Mouse (Mus musculus) neural tube, embryonic 13.5 days (tissue): ENCODE measurements around the gene Crtac1. TPM values are rescaled to one million over a fixed set of nuclear protein-coding genes. Genes with fewer than 3 reads are reported as not detected.
A peak's percentile ranks its signal among the peaks of the same experiment; 100 is the strongest.

Experiments used
- ATAC-seq: fragments of 200-750 bp; cut with Nextera tagmentation; 2 replicates; pipeline ENCODE4 v1.8.0; 2017; ENCODE audit warnings: low read depth, mild to moderate bottlenecking, moderate TSS enrichment, moderate library complexity
- H3K27ac ChIP-seq: fragments of 300-500 bp; sonication (generic); replicated peaks from 2 replicates; pipeline ENCODE4 v1.5.1; 2015; ENCODE audit warnings: moderate library complexity, mild to moderate bottlenecking, inconsistent platforms
- H3K27me3 ChIP-seq: fragments of 300-500 bp; sonication (generic); 2 replicates; pipeline ENCODE4 v1.6.1; 2015; ENCODE audit warnings: mild to moderate bottlenecking, inconsistent platforms
- H3K36me3 ChIP-seq: fragments of 300-500 bp; sonication (generic); 2 replicates; pipeline ENCODE4 v1.6.1; 2015; ENCODE audit warnings: mild to moderate bottlenecking, inconsistent platforms
- H3K4me1 ChIP-seq: fragments of 300-500 bp; sonication (generic); replicated peaks from 2 replicates; pipeline ENCODE4 v1.6.1; 2015; ENCODE audit warnings: inconsistent platforms
- H3K4me2 ChIP-seq: fragments of 300-500 bp; sonication (generic); 2 replicates; pipeline ENCODE4 v1.6.1; 2015; ENCODE audit warnings: inconsistent platforms, mild to moderate bottlenecking, moderate library complexity
- H3K4me3 ChIP-seq: fragments of 300-500 bp; sonication (generic); 2 replicates; pipeline ENCODE4 v1.5.1; 2015; ENCODE audit warnings: mild to moderate bottlenecking, inconsistent platforms
- H3K9ac ChIP-seq: fragments of 300-500 bp; sonication (generic); 2 replicates; pipeline ENCODE4 v1.6.1; 2015; ENCODE audit warnings: moderate library complexity, mild to moderate bottlenecking, inconsistent platforms
- H3K9me3 ChIP-seq: fragments of 300-500 bp; sonication (generic); 2 replicates; pipeline ENCODE4 v1.6.1; 2016; ENCODE audit warnings: inconsistent platforms
- WGBS: fragments of 180-500 bp; shearing (Covaris S2); methylation state at CpG from one replicate; pipeline ENCODE4 v1.1.7; 2015; 5-methylcytosine and 5-hydroxymethylcytosine counted together
- polyA plus RNA-seq: library from polyadenylated mRNA; unstranded; fragments of >200 nt; fragmentation: Nextera tagmentation; extraction: Ambion mirVana; gene quantifications from 2 replicates; pipeline ENCODE4 v1.2.1, GENCODE M21; 2015

Gene Crtac1
- polyA plus RNA-seq, 1 experiment from 2014 or later, result 59.6 TPM

DNA sequence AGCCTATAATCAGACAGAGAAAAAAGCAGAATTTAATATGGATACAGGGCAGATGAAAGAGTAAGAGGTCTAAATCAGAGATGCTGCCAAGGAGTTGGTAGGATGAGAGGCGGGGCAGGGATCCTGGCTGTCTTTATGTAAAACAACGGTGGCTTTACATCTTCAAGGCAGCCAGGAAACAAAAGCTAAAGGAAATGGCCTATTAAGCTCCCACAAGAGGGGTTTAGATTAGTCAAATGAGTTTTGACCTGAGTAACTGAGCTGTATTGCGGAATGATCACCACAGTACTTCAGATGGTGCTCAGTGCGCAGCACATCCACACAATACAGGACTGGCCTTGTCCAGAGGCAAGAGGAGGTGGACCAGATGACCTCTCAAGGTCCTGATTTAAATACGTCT lies 21.7 kb downstream of the Crtac1 start:
- H3K9ac ChIP-seq, result 0 out of 2 replicates have a peak overlapping the region, but pooled peaks have one; percentile 58
- H3K4me1 ChIP-seq, result peaks cover 28% of the 10 kb centered on the region
- H3K27ac ChIP-seq, result peak overlapping the region; percentile 83
- 25% methylated on average over 5 of the region's 5 CpGs for WGBS
- H3K4me3 ChIP-seq, result no peak overlapping the region
- 0 out of 2 replicates have a peak, but pooled peaks cover 8% of the 10 kb centered on the region for H3K36me3 ChIP-seq
- no peaks in the 10 kb centered on the region; the same call in 1 of the 2 replicates for H3K27me3 ChIP-seq
- peak overlapping the region; percentile 49; the same call in 1 of the 2 replicates for H3K4me2 ChIP-seq
- no peak for ATAC-seq
- no peaks in the 10 kb centered on the region for H3K9me3 ChIP-seq

DNA sequence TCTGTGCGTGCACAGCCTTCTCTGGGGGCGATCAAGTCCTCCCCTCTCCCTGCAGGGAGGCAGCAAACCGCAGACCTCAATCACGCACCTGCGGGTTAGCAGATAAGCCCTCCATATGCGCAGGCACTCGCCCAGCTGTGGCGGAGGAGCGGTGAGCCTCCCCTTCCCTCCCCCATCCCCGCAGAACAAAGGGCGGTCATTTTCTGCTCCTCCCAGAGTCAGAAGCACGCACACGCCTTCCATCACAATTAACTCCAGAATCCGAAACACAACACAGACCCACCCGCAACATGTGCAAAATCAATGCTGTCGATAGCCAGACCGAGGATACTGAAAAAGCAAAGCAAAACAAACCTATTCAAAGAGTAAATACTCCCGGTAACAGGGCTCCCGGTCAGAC lies 22.4 kb downstream of the Crtac1 start:
- WGBS, result under 1% methylated on average over 19 of the region's 19 CpGs
- Histone ChIP-seq H3K9ac (peak overlapping the region; percentile 58), H3K4me1 (peaks cover 28% of the 10 kb centered on the region), H3K4me2 (peak overlapping the region; percentile 49), H3K9me3 (no peaks in the 10 kb centered on the region), H3K27ac (peak overlapping the region; percentile 83), H3K36me3 (0 out of 2 replicates have a peak, but pooled peaks cover 8% of the 10 kb centered on the region), H3K27me3 (no peaks in the 10 kb centered on the region; the same call in 1 of the 2 replicates), H3K4me3 (peak overlapping the region; percentile 19)
- peak; percentile 57; the same call in 1 of the 2 replicates for ATAC-seq

- Histone ChIP-seq H3K9ac (no peak overlapping the region), H3K27ac (no peak overlapping the region), H3K36me3 (no peaks in the 10 kb centered on the region), H3K4me2 (no peak overlapping the region), H3K27me3 (peaks cover 5% of the 10 kb centered on the region), H3K4me3 (no peak overlapping the region), H3K9me3 (no peaks in the 10 kb centered on the region), H3K4me1 (peaks cover 16% of the 10 kb centered on the region)
- no peak for ATAC-seq
- WGBS, result 90% methylated on average over 15 of the region's 15 CpGs
Observed at GRCm38 (mm10) chr19:42404364-42404763, 27.2 kb downstream of the Crtac1 start.

DNA sequence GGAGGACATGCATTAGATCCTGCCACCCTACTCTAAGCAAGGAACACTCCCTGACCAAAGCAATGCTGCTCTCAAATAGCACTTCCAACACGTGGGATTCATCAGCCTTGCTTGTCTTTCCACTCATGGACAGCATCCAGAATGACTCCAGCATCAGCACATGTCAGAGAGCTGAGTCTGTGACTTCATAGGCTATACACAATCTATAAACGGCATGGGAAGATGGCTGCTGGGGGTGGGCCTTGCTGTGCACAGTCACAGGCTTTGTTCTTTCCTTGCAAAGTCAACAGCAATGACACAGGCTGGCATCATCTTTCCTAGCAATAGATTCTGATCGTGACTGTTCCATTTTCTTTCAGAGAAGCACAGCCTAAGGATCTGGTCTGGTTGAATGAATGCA lies 31.6 kb downstream of the Crtac1 start:
- H3K9me3 ChIP-seq, result no peaks in the 10 kb centered on the region
- ATAC-seq, result no peak
- H3K36me3 ChIP-seq, result no peaks in the 10 kb centered on the region
- H3K4me2 ChIP-seq, result no peak overlapping the region
- H3K27me3 ChIP-seq, result peaks cover 5% of the 10 kb centered on the region
- 64% methylated on average over 3 of the region's 3 CpGs for WGBS
- peaks cover 10% of the 10 kb centered on the region for H3K4me1 ChIP-seq
- no peak overlapping the region for H3K27ac ChIP-seq
- H3K4me3 ChIP-seq, result no peak overlapping the region
- H3K9ac ChIP-seq, result no peak overlapping the region

DNA sequence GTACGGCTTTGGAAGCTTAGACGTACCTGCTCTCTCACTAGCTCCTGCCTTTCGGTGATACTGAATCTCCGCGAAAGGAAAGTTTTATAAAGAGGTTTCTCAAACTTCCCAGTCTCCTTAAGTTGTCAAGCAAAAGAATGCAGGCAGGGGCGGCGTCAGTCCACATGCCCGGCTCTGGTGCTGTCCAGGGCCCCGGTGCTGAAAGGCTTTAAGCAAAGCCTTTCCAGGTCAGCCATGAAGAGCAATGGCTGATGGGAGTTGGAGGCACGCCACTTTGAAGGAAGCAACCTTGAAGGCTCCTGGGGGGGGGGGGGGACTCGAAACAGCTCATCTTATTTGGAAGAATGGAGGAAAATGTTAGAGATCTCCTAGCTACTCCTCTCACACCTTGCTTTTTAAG lies 34.3 kb downstream of the Crtac1 start:
- WGBS, result 25% methylated on average over 11 of the region's 11 CpGs
- no peaks in the 10 kb centered on the region; the same call in 1 of the 2 replicates for H3K27me3 ChIP-seq

GRCm38 (mm10) chr19:42394848-42395534 lies 36.6 kb downstream of the Crtac1 start:
- H3K36me3 ChIP-seq, result no peaks in the 10 kb centered on the region
- no peaks in the 10 kb centered on the region for H3K9me3 ChIP-seq
- no peak for ATAC-seq
- peaks cover 46% of the 10 kb centered on the region for H3K4me1 ChIP-seq
- no peak overlapping the region for H3K9ac ChIP-seq
- H3K4me3 ChIP-seq, result no peak overlapping the region
- H3K27ac ChIP-seq, result no peak overlapping the region
- H3K27me3 ChIP-seq, result no peaks in the 10 kb centered on the region; the same call in 1 of the 2 replicates
- WGBS, result 56% methylated on average over 2 of the region's 2 CpGs
- no peak overlapping the region for H3K4me2 ChIP-seq

More for the DNA sequence above, 34.3 kb downstream of the Crtac1 start:
- Histone ChIP-seq H3K9me3 (no peaks in the 10 kb centered on the region), H3K36me3 (no peaks in the 10 kb centered on the region), H3K4me2 (no peak overlapping the region), H3K4me3 (no peak overlapping the region), H3K9ac (no peak overlapping the region), H3K4me1 (peaks cover 28% of the 10 kb centered on the region), H3K27ac (no peak overlapping the region)
- no peak for ATAC-seq

GRCm38 (mm10) chr19:42393920-42394319 lies 37.7 kb downstream of the Crtac1 start:
- Histone ChIP-seq H3K9ac (no peak overlapping the region), H3K4me2 (no peak overlapping the region), H3K36me3 (no peaks in the 10 kb centered on the region), H3K9me3 (no peaks in the 10 kb centered on the region), H3K27me3 (no peaks in the 10 kb centered on the region), H3K27ac (no peak overlapping the region), H3K4me3 (no peak overlapping the region), H3K4me1 (peaks cover 51% of the 10 kb centered on the region)
- no peak for ATAC-seq
- WGBS, result 56% methylated on average over 4 of the region's 4 CpGs

DNA sequence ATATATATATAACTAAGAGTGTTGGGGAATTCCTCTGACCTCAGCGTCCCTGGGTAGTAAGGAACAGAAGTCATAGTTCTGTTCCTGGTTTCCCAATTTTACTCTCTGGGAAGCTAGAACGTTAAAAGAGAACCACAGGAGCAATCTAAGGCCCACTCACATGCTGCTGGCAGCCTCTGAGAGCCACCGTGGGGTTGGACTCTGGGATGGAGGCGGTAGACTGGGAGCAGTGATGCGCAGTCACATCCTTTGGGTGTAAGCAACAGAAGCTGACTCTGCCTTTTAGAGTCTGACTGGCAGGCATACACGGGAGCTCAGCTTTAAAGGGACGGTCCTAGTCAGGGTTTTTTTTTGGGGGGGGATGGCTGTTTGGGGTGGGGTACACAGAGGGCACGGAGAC lies 39.5 kb downstream of the Crtac1 start:
- no peaks in the 10 kb centered on the region for H3K36me3 ChIP-seq
- no peak overlapping the region for H3K4me3 ChIP-seq
- H3K4me1 ChIP-seq, result peaks cover 47% of the 10 kb centered on the region
- H3K9ac ChIP-seq, result no peak overlapping the region
- no peak for ATAC-seq
- 83% methylated on average over 8 of the region's 8 CpGs for WGBS
- H3K27ac ChIP-seq, result no peak overlapping the region
- H3K9me3 ChIP-seq, result no peaks in the 10 kb centered on the region
- H3K27me3 ChIP-seq, result no peaks in the 10 kb centered on the region
- no peak overlapping the region for H3K4me2 ChIP-seq

DNA sequence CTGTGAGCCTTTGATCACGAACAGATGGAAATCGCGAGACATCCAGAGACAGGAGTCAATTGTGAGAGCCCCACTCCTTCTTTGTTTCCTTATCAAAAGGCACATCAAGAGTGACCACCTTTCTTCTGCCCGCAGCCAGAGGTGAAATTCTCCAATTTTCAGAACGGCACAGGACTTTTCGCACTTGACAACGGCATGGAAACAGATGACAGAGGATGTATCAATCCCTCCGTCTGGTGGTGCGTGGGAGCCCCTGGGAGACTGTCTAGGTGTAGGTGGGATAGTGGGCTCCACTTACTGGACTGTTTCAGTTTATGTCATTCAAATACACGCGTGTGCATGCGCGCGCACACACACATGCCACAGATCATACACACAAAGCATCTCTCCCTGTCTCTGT lies 42.0 kb downstream of the Crtac1 start:
- no peak overlapping the region for H3K27ac ChIP-seq
- WGBS, result 89% methylated on average over 14 of the region's 14 CpGs

GRCm38 (mm10) chr19:42384981-42385598 lies 46.5 kb downstream of the Crtac1 start:
- H3K4me2 ChIP-seq, result peak overlapping the region; percentile 41
- 0 out of 2 replicates have a peak overlapping the region, but pooled peaks have one; percentile 26 for H3K9ac ChIP-seq
- ATAC-seq, result no peak; the same call in 1 of the 2 replicates
- H3K4me1 ChIP-seq, result peaks cover 53% of the 10 kb centered on the region
- peak overlapping the region; percentile 38; the same call in 1 of the 2 replicates for H3K27ac ChIP-seq
- no peak overlapping the region for H3K4me3 ChIP-seq
- H3K9me3 ChIP-seq, result no peaks in the 10 kb centered on the region
- no peaks in the 10 kb centered on the region for H3K36me3 ChIP-seq
- no peaks in the 10 kb centered on the region for H3K27me3 ChIP-seq
- WGBS, result 6% methylated on average over 15 of the region's 15 CpGs

More for the DNA sequence above, 42.0 kb downstream of the Crtac1 start:
- Histone ChIP-seq H3K27me3 (no peaks in the 10 kb centered on the region), H3K36me3 (no peaks in the 10 kb centered on the region), H3K9me3 (no peaks in the 10 kb centered on the region), H3K9ac (no peak overlapping the region), H3K4me1 (peaks cover 52% of the 10 kb centered on the region), H3K4me2 (no peak overlapping the region), H3K4me3 (no peak overlapping the region)
- ATAC-seq, result no peak

DNA sequence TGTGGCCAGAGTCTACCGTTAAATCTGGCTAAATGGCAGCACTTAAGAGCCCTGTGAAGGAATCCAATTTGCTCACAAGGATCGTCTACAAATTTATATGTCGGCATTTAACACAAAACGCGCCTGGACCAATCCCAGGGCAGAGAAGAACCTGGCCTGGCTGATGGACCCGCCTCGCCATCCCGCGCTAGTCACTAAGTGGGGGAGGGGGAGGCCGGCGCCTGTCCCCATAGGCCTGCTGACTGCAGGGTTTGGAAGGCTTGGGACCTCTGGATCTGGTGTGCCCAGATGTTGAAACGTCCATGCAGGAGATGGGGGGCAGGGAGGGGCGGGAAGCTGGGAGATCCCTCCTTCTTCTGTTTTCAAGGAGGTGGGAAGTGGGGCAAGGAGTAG lies 50.6 kb downstream of the Crtac1 start:
- no peaks in the 10 kb centered on the region for H3K36me3 ChIP-seq
- WGBS, result 3% methylated on average over 13 of the region's 13 CpGs
- peak; percentile 65 for ATAC-seq
- peak overlapping the region; percentile 79 for H3K27ac ChIP-seq
- peak overlapping the region; percentile 55 for H3K9ac ChIP-seq
- H3K4me1 ChIP-seq, result peaks cover 50% of the 10 kb centered on the region
- peak overlapping the region; percentile 19 for H3K4me3 ChIP-seq
- H3K9me3 ChIP-seq, result no peaks in the 10 kb centered on the region
- peak overlapping the region; percentile 52 for H3K4me2 ChIP-seq
- no peaks in the 10 kb centered on the region for H3K27me3 ChIP-seq

GRCm38 (mm10) chr19:42380321-42380980 lies 51.1 kb downstream of the Crtac1 start:
- peak overlapping the region; percentile 79 for H3K27ac ChIP-seq
- H3K4me1 ChIP-seq, result peaks cover 45% of the 10 kb centered on the region
- no peaks in the 10 kb centered on the region for H3K27me3 ChIP-seq
- peak overlapping the region; percentile 55 for H3K9ac ChIP-seq
- H3K4me3 ChIP-seq, result peak overlapping the region; percentile 19
- peak; percentile 65 for ATAC-seq
- no peaks in the 10 kb centered on the region for H3K36me3 ChIP-seq
- H3K9me3 ChIP-seq, result no peaks in the 10 kb centered on the region
- H3K4me2 ChIP-seq, result peak overlapping the region; percentile 52
- WGBS, result 2% methylated on average over 26 of the region's 26 CpGs
